Mouse (Mus musculus) adrenal gland, postnatal 4 days (tissue): ENCODE results near the gene Fancl. TPM values are rescaled to one million over a fixed set of nuclear protein-coding genes. Genes with fewer than 3 reads are reported as not detected.
"Not testable (repeated sequence)": the region's sequence is repeated elsewhere in the genome, so short reads cannot be mapped to it uniquely, and the experiment has no call there.

ENCODE experiments used
- DNase-seq, 2 experiments: peaks; one replicate each; pipeline ENCODE4 v3.0.0; 2021 to 2022; ENCODE audit warnings: low spot score in 2 of 2, mixed read lengths in 2 of 2
- long read RNA-seq, 2 experiments: library from polyadenylated mRNA; stranded (forward); transcript quantifications; one replicate each; pipeline ENCODE4 v2.0.0; 2021
- total RNA-seq, 2 experiments: library from RNA; stranded (reverse); gene quantifications; 2 replicates each; pipeline ENCODE4 v1.2.3; 2021

The Fancl gene
- total RNA-seq = 10 to 100 TPM; 18.2 to 20.4 TPM
- long read RNA-seq, experiment 1, partial matches to known transcripts = 0 of 4 reads
- long read RNA-seq, experiment 1, other reads (novel, unspliced or antisense) = 2 of 4 reads
- long read RNA-seq, experiment 2, transcript Fancl-201 (14 exons, 2,724 nt) = major isoform, 5 of 9 reads
- long read RNA-seq, experiment 2, partial matches to known transcripts = 1 of 9 reads
- long read RNA-seq, experiment 2, other reads (novel, unspliced or antisense) = 3 of 9 reads

DNA sequence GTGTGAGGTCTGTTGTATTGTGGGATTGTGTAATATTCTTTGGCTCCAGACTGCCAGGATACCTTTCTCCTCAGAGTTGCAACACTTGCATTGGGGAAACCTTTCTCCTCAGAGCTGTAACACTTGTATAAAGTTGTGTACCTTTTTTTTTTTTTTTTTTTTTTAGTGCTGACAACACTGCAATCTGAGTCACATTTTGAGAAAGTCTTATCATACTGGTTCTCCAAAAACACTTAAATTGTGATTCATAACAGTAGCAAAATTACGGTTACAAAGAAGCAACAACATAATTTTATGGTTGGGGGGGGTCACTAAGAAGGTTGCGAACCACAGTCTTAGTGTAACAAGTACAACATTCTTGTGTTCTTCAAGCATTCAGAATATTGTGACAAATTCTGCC, at the start of gene Fancl:
Gene Fancl, plus strand, starts transcription at position 165 of the 400 bp plus-strand sequence.
- no peak for DNase-seq

DNA sequence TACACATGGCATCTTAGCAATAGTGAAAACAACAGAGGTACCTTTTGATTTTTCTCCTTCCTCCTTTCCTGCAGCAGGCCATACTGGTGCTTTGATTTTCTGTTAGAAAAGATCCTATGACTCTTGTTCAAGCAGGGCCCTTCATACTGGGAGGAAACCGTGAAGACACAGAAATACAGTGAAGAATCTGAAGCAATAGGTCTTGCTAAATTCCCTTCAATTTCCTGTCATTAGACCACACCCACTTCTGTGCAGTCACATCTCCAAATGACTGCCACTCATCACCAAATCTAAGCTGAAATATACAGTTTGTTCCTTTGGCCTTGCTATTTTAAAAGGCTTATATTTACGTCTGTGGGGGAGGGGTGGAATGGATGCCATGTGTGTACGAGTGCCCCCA, 49.1 kb upstream of the Fancl start:
- DNase-seq = no peak

DNA sequence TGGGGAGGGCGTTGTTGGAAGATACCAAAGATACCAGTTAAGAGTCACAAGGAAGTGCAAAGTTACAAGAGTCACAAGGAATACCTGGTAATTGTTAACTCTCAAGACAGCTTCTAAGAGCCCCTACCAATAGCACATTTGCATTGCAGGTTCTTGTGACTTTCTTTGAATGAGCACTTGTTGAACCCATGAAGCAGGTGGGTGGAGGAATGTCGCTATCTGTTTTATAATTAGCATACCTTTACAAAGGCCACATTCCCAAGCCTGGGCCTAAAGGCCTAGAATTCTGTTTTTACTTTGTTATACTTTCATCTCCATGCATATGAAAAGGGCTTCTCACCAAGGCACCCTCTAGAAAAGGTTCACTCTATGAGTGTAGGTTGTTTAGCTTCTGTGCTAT, 15.8 kb upstream of the Fancl start:
- DNase-seq = not testable (repeated sequence)

DNA sequence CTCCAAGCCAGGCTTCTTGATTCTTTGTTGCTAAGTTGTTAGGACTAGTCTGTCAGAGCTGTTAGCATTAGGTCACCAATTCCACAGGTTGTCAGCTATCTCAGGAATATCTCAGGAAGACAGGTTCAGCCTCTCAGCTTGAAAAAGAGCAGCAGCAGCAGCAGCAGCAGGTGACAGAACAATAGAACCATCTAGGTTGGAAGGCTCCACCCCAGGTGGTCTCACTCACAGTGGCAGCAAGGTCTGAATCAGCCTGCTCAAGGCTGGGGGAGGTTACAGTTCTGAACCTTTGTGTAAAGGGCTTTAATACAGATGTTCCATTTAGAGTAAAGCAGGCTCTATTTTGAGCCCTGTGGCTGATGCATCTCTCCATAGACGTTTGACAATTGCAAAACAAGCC, 14.0 kb upstream of the Fancl start:
- not testable (repeated sequence) for DNase-seq

DNA sequence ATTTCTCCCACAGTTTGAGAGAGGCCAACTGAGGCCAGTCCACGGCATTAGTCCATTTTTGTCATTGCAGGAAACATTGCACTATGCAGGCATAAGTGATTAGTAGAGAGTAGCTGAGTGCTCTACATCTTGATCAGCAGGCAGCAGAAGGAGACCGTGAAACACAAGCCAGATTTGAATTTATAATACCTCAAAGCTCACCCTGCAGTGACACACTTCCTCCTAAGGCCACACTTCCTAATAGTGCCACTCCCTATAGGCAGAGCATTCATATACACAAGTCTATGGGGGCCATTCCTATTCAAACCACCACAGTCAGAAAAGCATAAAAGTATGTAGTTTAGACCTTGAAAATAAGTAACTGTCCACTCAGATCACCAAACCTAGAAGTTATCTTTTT, 11.8 kb upstream of the Fancl start:
- DNase-seq = no peak

DNA sequence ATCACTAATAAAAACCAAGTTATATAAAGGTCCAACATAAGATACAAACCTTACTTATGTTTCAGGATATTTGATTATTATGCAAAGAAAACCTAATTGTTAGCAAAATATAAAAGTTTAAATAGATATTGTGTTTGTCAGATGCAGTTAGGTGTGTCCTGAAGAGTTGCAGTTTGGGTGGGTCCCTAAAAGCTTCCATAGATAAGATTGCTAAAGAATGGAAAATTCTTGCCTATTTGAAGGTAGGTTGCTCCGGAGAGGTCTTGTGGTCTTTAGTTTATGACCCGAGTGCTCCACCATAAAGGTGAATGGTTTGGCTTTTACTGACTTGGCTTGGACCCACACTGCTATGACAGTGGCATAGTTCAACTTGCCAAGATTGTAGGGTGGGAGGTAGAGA, 7.9 kb upstream of the Fancl start:
- no peak for DNase-seq

DNA sequence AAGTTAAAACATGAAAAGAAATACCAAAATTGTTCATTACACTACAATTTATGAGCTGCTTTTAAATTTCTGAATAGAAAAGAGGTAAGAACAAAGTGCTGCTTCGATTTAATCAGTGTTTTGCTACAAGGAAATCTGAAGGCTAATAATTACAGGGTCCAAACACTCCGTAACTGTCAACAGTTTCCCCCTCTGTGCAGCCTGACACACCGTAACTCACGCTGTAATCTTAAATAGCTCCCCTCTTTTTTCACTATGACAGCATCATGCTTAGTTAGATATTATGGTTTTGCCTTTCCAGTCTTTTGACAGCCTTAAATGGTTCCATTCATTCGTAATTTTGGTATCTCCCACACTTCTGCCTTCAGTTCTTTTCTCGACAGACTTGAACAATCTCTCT, 4.4 kb upstream of the Fancl start:
- DNase-seq = no peak

DNA sequence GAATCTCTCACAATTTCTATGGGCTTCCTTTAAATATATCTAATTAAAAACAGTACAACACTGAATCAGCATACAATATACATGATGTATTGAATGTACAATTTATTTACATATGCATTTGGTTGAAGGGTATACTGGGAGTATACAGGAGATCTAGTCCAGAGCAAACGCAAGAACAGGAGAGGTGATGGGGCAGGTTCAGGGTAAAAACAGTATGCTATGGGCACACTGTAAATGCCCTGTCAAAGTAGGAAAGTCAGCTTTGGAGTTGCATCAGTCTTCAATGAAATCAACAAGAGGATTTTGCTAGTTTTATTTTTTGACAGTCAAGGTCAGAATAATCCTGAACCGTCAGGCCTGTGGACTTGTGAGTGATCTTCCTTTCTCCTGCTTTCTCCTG, 743 bp downstream of the Fancl start:
- no peak for DNase-seq

DNA sequence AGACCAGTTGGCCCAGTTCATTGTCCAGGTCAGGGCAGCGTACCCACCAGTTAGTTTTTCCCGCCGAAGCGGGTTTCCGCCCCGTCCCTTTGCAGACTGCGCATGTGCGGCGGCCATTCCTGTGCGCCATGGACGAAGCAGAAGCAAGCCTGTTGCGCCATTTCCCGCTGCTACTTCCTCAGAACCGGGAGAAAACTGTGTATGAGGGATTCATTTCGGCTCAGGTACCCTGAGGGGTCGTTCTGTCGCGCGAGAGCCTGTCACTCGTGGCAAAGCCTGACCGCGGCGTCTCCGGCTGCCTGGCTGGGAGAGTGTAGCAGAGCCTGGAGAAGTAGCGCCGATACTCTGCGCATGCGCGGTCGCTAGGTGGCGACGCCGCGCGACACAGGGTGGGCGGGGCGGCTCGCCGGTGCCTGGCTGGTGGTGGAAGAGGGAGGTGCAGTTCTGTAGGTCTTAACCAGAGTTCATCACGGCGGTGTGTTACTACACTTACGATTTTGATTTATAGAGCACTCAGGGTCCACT, 1.2 kb downstream of the Fancl start:
- peak; percentile 84 to 86 for DNase-seq

DNA sequence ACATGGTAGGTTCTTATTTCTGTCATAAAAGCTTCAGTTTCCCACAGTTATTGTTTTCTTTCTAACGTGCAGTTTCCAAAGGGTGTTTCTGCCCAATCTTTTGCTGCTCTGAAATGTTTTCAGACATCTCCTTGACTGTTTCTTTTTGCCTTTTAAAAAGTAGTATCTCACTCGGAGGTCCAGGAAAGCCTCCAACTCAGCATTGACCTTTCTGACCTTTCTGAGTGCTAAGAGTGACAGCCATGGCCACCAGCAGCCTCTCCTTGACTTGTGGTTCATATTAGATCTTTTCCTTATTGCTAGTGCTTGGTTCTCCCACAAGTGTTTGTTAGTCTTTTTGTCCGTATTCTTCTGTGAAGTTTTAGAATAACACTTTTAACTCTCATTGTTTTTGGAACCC, 9.6 kb downstream of the Fancl start:
- no peak for DNase-seq

DNA sequence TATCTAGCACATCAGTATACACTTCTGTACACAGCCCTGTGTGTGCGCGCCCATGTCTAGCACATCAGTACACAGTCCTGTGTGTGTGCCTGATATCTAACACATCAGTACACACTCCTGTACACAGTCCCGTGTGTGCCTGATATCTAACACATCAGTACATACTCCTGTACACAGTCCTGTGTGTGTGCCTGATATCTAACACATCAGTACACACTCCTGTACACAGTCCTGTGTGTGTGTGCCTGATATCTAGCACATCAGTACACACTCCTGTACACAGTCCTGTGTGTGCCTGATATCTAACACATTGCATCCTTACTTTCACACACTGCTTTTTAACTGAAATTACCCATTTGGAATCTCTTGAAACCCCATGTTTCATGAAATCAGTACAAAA, 27.0 kb downstream of the Fancl start:
- DNase-seq = no peak

DNA sequence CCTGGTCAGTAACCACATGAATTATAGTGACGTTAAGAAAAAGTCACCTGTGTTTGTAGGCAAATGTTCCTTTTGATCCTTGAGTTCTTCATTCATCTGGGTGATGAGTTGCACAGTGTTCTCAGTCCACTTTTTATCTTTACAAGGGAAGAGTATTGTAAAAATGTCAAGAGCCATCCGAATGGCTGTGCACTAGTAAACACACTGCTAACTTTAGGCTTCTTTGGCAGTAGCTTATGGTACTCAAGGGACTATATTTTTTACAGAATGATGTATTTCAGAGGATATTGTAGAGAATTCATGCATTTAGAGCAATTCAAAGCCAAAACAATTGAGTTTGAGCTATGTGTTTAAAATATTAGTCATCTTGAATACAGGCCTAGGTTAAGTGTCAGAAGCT, 35.5 kb downstream of the Fancl start:
- DNase-seq = no peak

DNA sequence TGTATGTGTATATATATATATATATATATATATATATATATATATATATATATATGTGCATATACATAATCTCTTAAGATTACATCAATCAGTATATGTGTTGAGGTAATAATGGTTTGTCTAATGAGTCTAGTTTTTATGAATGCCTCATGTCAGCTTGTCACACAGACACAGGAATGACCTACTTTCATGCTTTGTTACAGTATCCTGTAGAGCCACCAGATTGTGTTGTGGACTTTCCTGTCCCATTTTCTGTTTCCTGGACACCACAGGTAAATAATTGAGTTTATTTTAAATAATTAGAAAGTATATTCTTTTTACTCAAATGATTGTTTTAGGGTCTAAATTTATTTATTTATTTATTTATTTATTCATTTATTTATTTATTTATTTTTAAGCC, 48.3 kb downstream of the Fancl start:
- no peak for DNase-seq

DNA sequence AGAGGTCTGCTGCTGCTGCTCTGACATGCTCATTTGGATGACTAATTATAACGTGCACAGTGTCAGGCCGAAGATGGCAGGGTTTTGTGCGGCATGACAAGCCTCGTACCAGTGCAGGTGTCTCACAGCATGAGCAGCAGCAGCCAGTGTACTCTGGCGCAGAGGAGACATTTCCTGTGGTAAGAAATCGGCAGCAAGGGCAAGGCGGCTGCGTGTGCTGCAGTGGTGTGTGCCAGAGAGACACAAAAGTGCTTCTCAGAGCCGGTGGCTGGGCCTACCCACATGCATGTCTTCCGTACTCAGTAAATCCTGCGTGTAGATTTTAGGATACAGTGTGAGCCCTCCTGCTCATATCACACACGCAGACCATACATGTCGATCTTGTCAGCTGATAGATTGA, 51.9 kb downstream of the Fancl start:
- no peak for DNase-seq

DNA sequence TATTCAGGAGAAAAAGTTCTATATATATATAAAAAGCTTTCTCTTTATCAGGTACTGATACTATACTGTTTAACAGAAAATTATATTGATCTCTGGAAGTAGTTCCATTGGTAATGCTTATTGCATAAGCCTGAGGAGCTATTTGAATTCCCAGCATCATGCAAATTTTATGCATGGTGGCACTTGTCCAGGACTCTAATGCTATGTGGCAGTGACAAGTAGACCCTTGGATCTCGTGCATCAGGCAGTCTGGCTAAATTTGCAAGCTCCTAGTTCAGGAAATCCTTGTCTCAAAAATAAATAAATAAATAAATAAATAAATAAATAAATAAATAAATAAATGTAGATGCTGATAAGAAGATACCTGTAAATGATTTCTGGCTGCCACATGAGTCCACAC, 55.2 kb downstream of the Fancl start:
- no peak for DNase-seq

DNA sequence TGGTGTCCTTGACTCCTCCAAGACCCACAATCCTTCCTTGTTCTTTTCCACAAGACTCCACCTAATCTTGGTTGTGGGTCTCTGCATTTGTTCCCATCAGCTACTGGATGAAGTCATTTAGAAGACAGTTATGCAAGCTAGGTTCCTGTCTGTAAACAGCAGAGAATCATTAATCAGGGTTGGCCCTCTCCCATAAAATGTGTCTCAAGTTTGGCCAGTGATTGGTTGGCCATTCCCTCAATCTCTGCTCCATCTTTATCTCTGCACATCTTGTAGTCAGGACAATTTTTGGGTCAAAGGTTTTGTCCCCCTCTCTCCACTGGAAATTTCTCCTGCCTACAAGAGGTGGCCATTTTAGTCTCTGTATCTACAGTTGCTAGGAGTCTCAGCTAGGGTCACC, 58.4 kb downstream of the Fancl start:
- DNase-seq = no peak

DNA sequence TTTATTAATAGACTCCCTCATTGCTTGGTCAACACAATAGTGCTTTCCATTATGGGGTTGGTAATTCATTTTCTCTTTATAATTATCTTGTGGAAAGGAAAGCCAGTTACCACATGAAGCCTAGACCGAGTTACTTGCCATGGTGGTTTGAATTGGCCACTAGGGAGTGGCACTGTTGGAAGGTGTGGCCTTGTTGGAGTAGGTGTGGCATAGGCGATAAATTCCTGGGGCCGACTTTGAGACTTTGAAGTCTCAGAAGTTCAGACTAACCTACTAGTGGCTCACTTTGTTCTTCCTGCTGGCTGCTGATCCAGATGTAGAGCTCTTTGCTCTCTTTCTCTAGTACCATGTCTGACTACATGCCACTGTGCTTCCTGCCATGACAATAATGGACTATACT, 63.9 kb downstream of the Fancl start:
- no peak for DNase-seq

DNA sequence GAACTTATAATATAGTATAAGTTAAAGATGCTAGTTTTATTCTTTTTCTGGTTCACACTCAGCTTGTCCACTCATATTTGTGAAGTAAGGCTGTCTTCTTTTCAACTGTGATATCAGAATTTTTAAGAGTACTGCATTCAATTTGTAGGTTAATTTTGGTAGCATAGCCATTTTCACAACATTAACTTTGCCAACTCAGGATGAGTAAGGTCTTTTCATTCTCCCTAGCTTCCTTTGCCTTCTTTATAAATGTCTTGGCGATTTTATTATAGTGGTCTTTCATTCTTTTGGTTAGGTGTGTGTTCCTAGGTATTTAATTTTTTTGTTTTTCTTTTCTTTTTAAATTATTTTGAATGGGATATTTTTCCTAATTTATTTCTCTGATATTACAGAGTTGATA, 64.7 kb downstream of the Fancl start:
- DNase-seq = no peak

DNA sequence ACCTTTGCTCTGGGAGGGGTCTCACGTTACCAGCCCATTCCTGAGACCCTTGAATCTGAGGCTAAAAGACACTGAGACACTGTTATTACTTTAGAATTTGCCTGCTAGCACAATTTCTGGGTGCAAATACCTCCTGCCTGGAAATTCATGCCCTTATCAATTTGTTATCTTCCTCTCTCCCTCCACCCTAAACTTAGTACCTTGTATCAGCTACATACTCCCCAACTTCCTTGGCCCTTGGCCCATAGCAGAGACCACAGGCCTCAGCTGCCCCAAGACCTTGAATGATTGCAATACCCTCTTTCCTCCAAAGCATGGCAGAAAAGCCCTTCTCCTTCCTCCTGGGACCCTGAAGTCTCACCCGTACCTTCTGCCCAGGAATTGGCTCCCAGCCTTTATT, 65.3 kb downstream of the Fancl start:
- DNase-seq = no peak

DNA sequence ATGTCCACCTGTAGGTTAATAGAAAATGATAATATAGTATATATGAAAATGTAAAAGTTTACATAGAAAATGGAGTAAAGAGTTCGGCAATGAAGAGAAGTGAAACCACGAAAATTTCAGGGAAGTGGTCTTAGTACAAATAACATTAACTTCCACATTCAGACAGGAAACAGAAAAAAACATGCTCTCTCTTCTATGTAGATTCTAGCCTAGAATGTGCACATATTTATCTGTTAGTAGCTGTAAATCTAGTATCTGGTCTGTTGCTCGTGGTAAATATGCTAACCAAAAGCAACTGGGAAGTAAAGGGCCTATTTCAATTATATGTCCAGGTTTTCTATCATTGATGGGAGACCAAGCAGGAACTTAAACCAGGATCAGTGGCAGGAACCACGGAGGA, 66.8 kb downstream of the Fancl start:
- no peak for DNase-seq

DNA sequence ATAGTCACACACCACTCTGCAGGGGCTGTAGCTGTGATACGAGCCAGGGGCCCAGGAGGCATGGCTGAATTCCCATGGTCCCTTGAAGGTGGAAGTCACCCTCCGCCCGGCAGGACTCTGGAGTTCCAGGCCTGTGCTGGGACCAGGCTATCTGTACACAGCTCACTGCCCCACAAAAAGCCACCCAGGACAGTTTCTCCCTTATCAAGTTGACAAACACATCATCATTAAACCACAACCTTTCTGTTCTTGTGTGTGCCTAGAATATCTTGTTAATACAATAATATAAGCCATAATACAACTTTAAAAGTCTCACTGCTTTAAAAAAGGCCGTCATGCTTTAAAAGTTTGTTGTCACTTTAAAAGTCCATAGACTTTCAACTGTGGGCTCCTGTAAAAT, 68.1 kb downstream of the Fancl start:
- no peak for DNase-seq

DNA sequence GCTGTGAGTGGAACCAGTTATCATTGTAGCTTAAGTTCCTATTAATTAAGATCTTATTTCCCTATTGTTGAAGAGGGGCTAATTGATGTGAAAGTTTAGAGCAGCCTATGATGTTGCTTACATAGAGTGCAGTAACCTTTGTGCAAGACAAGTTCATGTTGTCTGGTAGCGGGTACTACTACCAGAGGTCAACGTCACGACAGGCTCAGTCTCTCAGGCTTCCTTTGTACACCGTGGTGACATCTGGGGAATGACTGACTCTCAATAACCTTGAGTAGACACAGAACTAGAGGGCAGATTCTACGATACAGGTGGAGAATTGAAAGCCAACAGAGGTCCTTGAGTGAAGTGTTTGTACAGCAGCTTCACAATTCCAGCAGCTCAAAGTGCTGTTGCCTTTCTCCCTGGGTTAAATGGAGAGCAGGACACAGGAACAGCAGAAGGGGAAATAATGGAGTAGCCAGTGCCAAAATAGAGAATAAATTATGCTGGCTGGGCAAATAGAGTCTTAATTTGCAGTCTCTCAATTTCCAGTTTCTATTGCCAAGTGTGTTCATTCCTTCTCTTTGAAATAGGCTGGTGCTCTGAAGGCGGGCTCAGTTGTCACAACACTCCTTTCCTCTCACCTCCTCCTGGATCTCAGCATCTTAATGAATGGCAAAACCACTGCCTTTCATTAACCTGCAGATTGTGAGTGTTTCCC, 91.3 kb downstream of the Fancl start:
- DNase-seq = no peak

DNA sequence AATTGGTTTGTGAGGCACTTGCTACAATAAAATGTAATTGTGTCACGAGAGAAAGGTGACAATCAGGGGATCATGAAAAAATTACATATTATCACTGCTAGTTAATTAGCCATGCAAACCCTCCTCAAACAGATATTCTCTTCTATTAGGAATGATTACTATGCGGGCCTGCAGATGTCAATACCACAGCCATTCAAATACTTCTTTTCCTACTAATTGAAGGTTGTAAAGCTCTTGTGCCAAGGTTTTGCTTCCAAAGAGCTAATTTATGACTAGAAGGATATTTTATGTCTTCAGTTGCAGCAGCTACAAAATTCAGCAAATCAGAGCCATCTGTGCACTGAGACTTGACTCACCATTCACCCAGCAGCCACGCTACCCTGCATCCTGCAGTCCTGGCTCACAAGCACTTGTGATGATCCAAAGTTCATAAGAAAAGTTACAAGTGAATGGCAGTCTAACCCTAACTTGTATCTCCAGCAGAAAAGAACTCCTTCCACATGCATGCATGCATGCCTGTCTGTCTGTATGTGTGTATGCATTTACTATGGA, 95.8 kb downstream of the Fancl start:
- no peak for DNase-seq
